Mouse (Mus musculus) liver, embryonic 14.5 days (tissue): ENCODE results near the gene Recql.

Source experiments
- CTCF ChIP-seq: IDR thresholded peaks from 2 replicates; pipeline ENCODE4 v1.5.1; 2016; ENCODE audit warnings: antibody characterized with exemption, low read depth, control low read depth
- EP300 ChIP-seq: IDR thresholded peaks from 2 replicates; pipeline ENCODE4 v1.6.1; 2016; ENCODE audit warnings: antibody characterized with exemption, low read depth

DNA sequence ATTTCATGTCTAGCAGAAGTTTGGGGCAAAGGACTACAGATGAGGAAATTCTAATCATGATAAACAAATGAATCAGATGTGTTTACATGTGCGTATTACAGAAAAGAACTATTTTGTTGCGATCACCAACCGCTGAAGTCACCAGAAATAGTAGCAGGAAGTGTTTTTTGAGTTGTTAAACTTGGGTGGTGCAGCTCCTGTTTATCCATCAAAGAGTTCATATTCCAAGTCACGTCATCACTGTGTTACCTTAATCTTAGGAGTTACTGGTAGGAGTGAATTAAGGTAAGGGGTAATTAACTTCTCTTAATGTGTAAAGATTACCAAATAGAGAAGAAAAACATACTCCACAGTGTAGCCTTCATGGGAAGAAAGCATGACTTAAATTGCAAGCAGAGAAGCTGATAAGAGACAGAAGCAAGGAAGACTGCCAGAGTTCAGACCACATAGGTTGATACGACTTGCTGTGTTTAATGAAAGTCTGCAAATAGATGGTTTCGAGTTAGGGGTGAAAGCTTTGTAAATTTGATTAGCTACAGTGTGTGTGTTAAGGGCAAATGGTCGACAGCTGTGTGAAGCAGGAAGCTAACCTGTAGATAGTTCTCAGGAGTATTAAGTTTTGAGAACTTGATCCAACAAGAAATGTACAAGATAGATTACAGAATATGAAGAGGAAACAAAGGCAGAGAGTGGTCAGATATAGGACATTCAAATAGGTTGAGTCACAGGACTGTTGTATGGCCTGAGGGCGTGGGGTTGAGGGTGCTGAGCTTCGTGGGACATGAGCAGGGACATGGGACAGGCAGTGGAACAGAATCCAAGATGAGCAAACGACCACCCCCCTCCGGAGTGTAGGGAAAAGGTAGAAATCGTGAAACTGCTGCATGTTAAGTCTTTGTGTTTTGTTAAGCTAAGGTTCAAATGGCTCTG, 40.4 kb downstream of the Recql start:
- TF ChIP-seq EP300 (no peak), CTCF (no peak)
